Mouse (Mus musculus) lung, embryonic 14.5 days (tissue): ENCODE data around the gene Anxa10. TPM values are rescaled to one million over a fixed set of nuclear protein-coding genes. Genes with fewer than 3 reads are reported as not detected.

ENCODE experiments used
- ATAC-seq: fragments of 200-750 bp; cut with Nextera tagmentation; 2 replicates; pipeline ENCODE4 v1.8.0; 2017; ENCODE audit warnings: mild to moderate bottlenecking, moderate TSS enrichment, moderate library complexity; ENCODE audit not compliant: insufficient read depth
- DNase-seq: peaks from one replicate; pipeline ENCODE4 v3.0.0-alpha.2; 2015
- H3K27ac ChIP-seq: fragments of 300-500 bp; sonication (generic); 2 replicates; pipeline ENCODE4 v1.5.1; 2014; ENCODE audit warnings: low read depth, mild to moderate bottlenecking, moderate library complexity
- H3K27me3 ChIP-seq: fragments of 300-500 bp; sonication (generic); 2 replicates; pipeline ENCODE4 v1.6.1; 2014; ENCODE audit warnings: low read length, control low read depth; ENCODE audit not compliant: insufficient read depth
- H3K36me3 ChIP-seq: fragments of 300-500 bp; sonication (generic); 2 replicates; pipeline ENCODE4 v1.6.1; 2014; ENCODE audit warnings: control low read depth; ENCODE audit not compliant: insufficient read depth
- H3K4me1 ChIP-seq: fragments of 300-500 bp; sonication (generic); 2 replicates; pipeline ENCODE4 v1.6.1; 2014; ENCODE audit warnings: antibody characterized with exemption, control low read depth; ENCODE audit not compliant: insufficient read depth
- H3K4me2 ChIP-seq: fragments of 300-500 bp; sonication (generic); 2 replicates; pipeline ENCODE4 v1.6.1; 2014; ENCODE audit warnings: mild to moderate bottlenecking
- H3K4me3 ChIP-seq: fragments of 300-500 bp; sonication (generic); 2 replicates; pipeline ENCODE4 v1.5.1; 2014; ENCODE audit warnings: low read depth, low read length
- H3K9ac ChIP-seq: fragments of 300-500 bp; sonication (generic); 2 replicates; pipeline ENCODE4 v1.6.1; 2014
- H3K9me3 ChIP-seq: fragments of 300-500 bp; sonication (generic); 2 replicates; pipeline ENCODE4 v1.6.1; 2016; ENCODE audit warnings: low read depth, low read length, control low read depth
- CTCF ChIP-seq: IDR thresholded peaks from 2 replicates; pipeline ENCODE4 v1.5.1; 2016; ENCODE audit warnings: antibody characterized with exemption, low read depth
- WGBS: fragments of 180-500 bp; shearing (Covaris S2); extraction: QIAGEN DNeasy Blood & Tissue Kit; methylation state at CpG from one replicate; pipeline ENCODE4 v1.1.7; 2014; 5-methylcytosine and 5-hydroxymethylcytosine counted together
- polyA plus RNA-seq: library from polyadenylated mRNA; unstranded; fragments of >200 nt; fragmentation: Nextera tagmentation; extraction: Ambion mirVana; gene quantifications from 2 replicates; pipeline ENCODE4 v1.2.1, GENCODE M21; 2014

Anxa10 gene
- not detected in 2 replicates for polyA plus RNA-seq

DNA sequence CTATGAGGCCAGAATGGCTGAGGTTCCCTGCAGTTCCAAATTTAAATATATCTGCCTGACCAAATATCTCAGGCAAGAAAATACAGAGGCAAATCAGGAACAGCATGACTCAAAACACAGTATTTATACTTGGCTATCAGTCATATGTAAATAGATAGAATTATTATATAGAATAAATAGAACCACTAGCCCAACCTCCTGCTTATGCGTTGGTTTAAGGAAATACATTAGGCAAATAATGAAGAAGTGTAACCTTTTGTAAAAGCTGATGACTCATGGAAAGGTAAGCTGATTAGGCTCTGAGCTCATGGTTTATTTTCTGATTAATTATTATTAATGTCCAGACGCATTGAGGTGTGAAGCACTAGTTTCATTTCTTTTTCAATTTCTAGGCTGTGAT is at the start of gene Anxa10:
TSS of gene Anxa10 (minus strand) at position 53 of the 400 bp plus-strand sequence.
- Histone ChIP-seq H3K9me3 (no peaks in the 10 kb centered on the region), H3K4me1 (no peaks in the 10 kb centered on the region), H3K27me3 (no peaks in the 10 kb centered on the region), H3K27ac (no peak within 1 kb of the TSS), H3K4me2 (no peak within 1 kb of the TSS), H3K4me3 (no peak within 1 kb of the TSS), H3K36me3 (no peaks in the 10 kb centered on the region), H3K9ac (no peak within 1 kb of the TSS)
- DNase-seq, result no peak
- TF ChIP-seq CTCF, result no peak
- ATAC-seq, result no peak
- 70% methylated on average over 2 of the region's 2 CpGs for WGBS

DNA sequence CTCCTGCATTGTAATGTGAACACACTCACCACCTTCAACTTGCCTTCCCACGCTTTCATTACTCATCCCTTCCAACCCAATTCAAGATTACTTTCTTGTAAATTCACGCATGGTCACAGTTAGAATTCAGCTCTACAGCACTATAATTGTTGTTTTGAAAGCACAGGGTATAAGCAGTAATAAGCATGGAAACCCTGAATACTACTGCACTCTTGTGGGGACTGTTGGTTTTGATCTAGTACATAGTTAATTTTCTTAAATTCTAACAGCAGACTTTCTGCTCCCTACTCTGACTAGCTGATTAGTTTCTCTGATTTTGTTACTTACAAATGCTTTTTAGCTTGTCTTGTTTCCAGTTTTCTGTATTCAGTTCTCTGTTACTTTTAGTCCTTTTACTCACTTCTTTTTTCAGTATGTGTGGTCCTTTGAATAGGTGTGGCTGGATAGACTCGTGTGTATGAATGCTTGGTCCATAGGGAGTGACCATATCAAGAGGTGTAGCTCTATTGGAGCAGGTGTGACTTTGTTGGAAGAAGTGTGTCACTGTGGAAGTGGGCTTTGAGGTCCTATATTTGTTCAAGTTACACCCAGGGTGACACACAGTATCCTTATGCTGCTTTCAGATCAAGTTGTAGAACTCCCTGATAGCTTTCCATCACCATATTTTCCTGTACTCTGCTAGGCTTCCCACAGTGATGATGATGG is 9.9 kb upstream of the Anxa10 start:
- no peak overlapping the region for H3K4me3 ChIP-seq
- 77% methylated on average over 3 of the region's 3 CpGs for WGBS
- no peaks in the 10 kb centered on the region for H3K4me1 ChIP-seq
- no peak overlapping the region for H3K27ac ChIP-seq
- no peaks in the 10 kb centered on the region for H3K27me3 ChIP-seq
- H3K4me2 ChIP-seq, result no peak overlapping the region
- no peak overlapping the region for H3K9ac ChIP-seq
- no peak for TF ChIP-seq CTCF
- no peak for DNase-seq
- no peaks in the 10 kb centered on the region for H3K36me3 ChIP-seq
- no peaks in the 10 kb centered on the region for H3K9me3 ChIP-seq
- no peak for ATAC-seq

DNA sequence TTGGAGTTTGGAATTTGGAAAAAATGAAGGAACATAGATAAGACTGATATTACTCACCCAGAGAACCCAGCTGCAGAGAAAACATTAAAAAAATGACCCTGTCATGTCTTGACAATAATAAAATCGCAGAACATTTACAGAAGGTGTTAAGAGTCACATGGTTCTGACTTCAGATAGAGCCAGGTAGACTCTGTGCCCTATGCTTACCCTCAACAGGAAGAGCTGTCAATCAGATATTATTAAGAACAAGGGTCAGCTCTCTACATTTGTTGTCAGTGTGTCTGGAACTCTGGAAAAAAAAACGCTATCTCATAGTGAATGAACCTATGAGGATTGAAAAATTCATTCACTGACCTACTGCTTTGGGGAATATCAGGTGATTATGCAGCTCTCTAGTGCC is 25.7 kb downstream of the Anxa10 start:
- H3K4me2 ChIP-seq, result no peak overlapping the region
- no peaks in the 10 kb centered on the region for H3K36me3 ChIP-seq
- no peak for TF ChIP-seq CTCF
- no peaks in the 10 kb centered on the region for H3K9me3 ChIP-seq
- H3K27ac ChIP-seq, result no peak overlapping the region
- no peak for DNase-seq
- 84% methylated on average over 2 of the region's 2 CpGs for WGBS
- no peak for ATAC-seq
- H3K27me3 ChIP-seq, result no peaks in the 10 kb centered on the region
- H3K4me3 ChIP-seq, result no peak overlapping the region
- H3K9ac ChIP-seq, result no peak overlapping the region
- H3K4me1 ChIP-seq, result no peaks in the 10 kb centered on the region

GRCm38 (mm10) chr8:62081804-62082203 is 41.1 kb downstream of the Anxa10 start:
- TF ChIP-seq CTCF, result no peak
- no peak for ATAC-seq
- DNase-seq, result no peak
- H3K36me3 ChIP-seq, result no peaks in the 10 kb centered on the region
- H3K27me3 ChIP-seq, result no peaks in the 10 kb centered on the region
- no peaks in the 10 kb centered on the region for H3K9me3 ChIP-seq
- no peak overlapping the region for H3K4me3 ChIP-seq
- no peaks in the 10 kb centered on the region for H3K4me1 ChIP-seq
- no peak overlapping the region for H3K27ac ChIP-seq
- 57% methylated on average over 2 of the region's 2 CpGs for WGBS
- no peak overlapping the region for H3K9ac ChIP-seq
- no peak overlapping the region for H3K4me2 ChIP-seq

DNA sequence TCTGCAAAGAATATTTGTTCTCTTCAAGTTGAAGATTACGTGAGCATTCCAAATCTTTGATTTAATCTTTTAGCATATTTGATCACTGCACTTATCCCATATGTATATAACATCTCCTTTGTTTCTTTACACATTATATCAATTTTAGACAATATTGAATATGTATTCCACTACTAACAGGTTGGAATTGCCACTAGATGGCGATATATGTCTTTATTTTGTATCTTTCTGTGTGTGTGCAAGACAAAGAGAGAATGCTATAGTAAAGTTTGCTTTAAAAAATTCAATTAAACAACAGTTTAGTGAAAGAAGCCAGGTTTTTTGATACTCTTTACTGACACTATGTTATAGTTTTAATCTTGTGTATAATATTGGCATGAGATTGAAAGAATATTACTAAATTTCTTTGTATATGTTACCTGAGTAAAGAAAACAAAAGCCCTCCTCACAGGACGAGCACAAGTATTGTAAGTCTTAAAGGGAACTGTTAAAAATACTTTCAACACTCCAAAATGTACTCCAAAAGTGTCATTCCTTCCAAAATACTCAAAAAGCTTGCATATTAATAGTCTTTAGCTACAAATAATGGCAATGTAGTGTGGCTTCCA is 42.7 kb downstream of the Anxa10 start:
- TF ChIP-seq CTCF, result peak; percentile 59
- Histone ChIP-seq H3K9ac (no peak overlapping the region), H3K36me3 (no peaks in the 10 kb centered on the region), H3K9me3 (no peaks in the 10 kb centered on the region), H3K4me1 (no peaks in the 10 kb centered on the region), H3K27me3 (no peaks in the 10 kb centered on the region), H3K4me3 (no peak overlapping the region), H3K27ac (no peak overlapping the region), H3K4me2 (no peak overlapping the region)
- 40% methylated on average over 3 of the region's 3 CpGs for WGBS
- ATAC-seq (peak; percentile 79; the same call in 1 of the 2 replicates), DNase-seq (peak; percentile 89)

GRCm38 (mm10) chr8:62068305-62068704 is 54.6 kb downstream of the Anxa10 start:
- H3K36me3 ChIP-seq, result no peaks in the 10 kb centered on the region
- no peak for ATAC-seq
- TF ChIP-seq CTCF, result no peak
- H3K9me3 ChIP-seq, result no peaks in the 10 kb centered on the region
- no peak overlapping the region for H3K4me3 ChIP-seq
- no peak overlapping the region for H3K9ac ChIP-seq
- H3K27me3 ChIP-seq, result no peaks in the 10 kb centered on the region
- no peak overlapping the region for H3K4me2 ChIP-seq
- DNase-seq, result no peak
- no peak overlapping the region for H3K27ac ChIP-seq
- no peaks in the 10 kb centered on the region for H3K4me1 ChIP-seq

DNA sequence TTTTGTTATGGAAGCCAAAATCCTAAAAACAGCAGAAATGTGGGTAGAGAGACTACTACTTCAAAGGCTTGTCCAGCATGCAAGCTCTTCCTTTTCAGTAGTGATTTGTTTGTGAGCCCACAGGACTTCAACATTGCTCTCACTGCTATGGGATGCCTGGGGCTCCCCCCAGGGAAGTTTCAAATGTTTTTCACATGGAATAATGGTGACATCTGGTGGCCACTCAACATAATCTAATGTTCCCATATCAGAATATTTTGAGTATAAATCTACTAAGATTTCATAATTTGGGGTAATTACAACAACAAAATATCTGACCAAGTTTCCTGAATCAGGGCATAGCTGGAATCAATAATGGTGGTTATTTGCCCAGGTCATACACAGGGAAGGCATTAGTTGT is 62.6 kb downstream of the Anxa10 start:
- no peak overlapping the region for H3K27ac ChIP-seq
- DNase-seq (peak; percentile 73), ATAC-seq (no peak)
- no peaks in the 10 kb centered on the region for H3K27me3 ChIP-seq
- TF ChIP-seq CTCF, result peak; percentile 47
- no peak overlapping the region for H3K4me3 ChIP-seq
- H3K36me3 ChIP-seq, result no peaks in the 10 kb centered on the region
- H3K9ac ChIP-seq, result no peak overlapping the region
- H3K9me3 ChIP-seq, result no peaks in the 10 kb centered on the region
- H3K4me1 ChIP-seq, result no peaks in the 10 kb centered on the region
- no peak overlapping the region for H3K4me2 ChIP-seq
